Mouse (Mus musculus) lung, postnatal 0 days (tissue): Measurements from ENCODE around the gene Armh3.

Source experiments
- CTCF ChIP-seq: IDR thresholded peaks from 2 replicates; pipeline ENCODE4 v1.5.1; 2016; ENCODE audit warnings: antibody characterized with exemption, mild to moderate bottlenecking
- EP300 ChIP-seq: IDR thresholded peaks from 2 replicates; pipeline ENCODE4 v1.6.1; 2016; ENCODE audit warnings: antibody characterized with exemption, mild to moderate bottlenecking, control low read depth

- TF ChIP-seq EP300 (no peak), CTCF (no peak)
These were observed 468 bp upstream of the Armh3 start for GRCm38 (mm10) chr19:45998694-45999217.
